Mouse (Mus musculus) C2C12 (cell line): ENCODE data around the gene Sec23b. TPM values are rescaled to one million over a fixed set of nuclear protein-coding genes. Genes with fewer than 3 reads are reported as not detected.

Source experiments
- H3K27me3 ChIP-seq: one replicate; pipeline ENCODE4 v1.6.1; 2011; ENCODE audit not compliant: control insufficient read depth, insufficient read depth, insufficient read length
- H3K36me3 ChIP-seq: one replicate; pipeline ENCODE4 v1.6.1; 2011; ENCODE audit not compliant: control insufficient read depth, insufficient read depth
- H3K4me3 ChIP-seq: one replicate; pipeline ENCODE4 v1.5.1; 2011; ENCODE audit warnings: mild to moderate bottlenecking, control low read depth; ENCODE audit not compliant: poor library complexity, insufficient read depth, severe bottlenecking
- H3K79me2 ChIP-seq: one replicate; pipeline ENCODE4 v1.6.1; 2011; ENCODE audit not compliant: control insufficient read depth, insufficient read depth
- H3K79me3 ChIP-seq: one replicate; pipeline ENCODE4 v1.6.1; 2011; ENCODE audit warnings: low read depth, control low read depth
- H3ac ChIP-seq: one replicate; pipeline ENCODE3; 2011; ENCODE audit warnings: low read depth; ENCODE audit not compliant: control insufficient read depth, insufficient read length
- CEBPB ChIP-seq: IDR thresholded peaks from one replicate; pipeline ENCODE4 v1.6.1; 2011; ENCODE audit warnings: low read depth, mild to moderate bottlenecking, control low read depth, moderate library complexity
- CTCF ChIP-seq: IDR thresholded peaks from one replicate; pipeline ENCODE4 v1.5.1; 2011; ENCODE audit not compliant: control insufficient read depth, insufficient read depth, insufficient read length
- FOSL1 ChIP-seq: IDR thresholded peaks from one replicate; pipeline ENCODE4 v1.8.0; 2011; ENCODE audit warnings: mild to moderate bottlenecking, low read length; ENCODE audit not compliant: poor library complexity, insufficient read depth, severe bottlenecking
- MAX ChIP-seq: IDR thresholded peaks from one replicate; pipeline ENCODE4 v1.6.1; 2011; ENCODE audit warnings: mild to moderate bottlenecking, control low read depth
- MYOD1 ChIP-seq: IDR thresholded peaks from one replicate; pipeline ENCODE4 v1.6.1; 2011; ENCODE audit warnings: low read depth; ENCODE audit not compliant: control insufficient read depth, insufficient read length
- MYOG ChIP-seq: IDR thresholded peaks from one replicate; pipeline ENCODE4 v1.6.1; 2011; ENCODE audit not compliant: control insufficient read depth, insufficient read length; ENCODE audit errors: extremely low read depth
- USF1 ChIP-seq: IDR thresholded peaks from one replicate; pipeline ENCODE4 v1.6.1; 2011; ENCODE audit warnings: low read depth, mild to moderate bottlenecking, control low read depth, moderate library complexity
- polyA plus RNA-seq: library from polyadenylated mRNA; unstranded; fragments of >200 nt; fragmentation: generic; extraction: Trizol; gene quantifications from one replicate; pipeline ENCODE4 v1.2.1, GENCODE M21; 2012; ENCODE audit warnings: missing spikeins

Gene Sec23b
- polyA plus RNA-seq, 1 experiment, result 60.4 TPM

DNA sequence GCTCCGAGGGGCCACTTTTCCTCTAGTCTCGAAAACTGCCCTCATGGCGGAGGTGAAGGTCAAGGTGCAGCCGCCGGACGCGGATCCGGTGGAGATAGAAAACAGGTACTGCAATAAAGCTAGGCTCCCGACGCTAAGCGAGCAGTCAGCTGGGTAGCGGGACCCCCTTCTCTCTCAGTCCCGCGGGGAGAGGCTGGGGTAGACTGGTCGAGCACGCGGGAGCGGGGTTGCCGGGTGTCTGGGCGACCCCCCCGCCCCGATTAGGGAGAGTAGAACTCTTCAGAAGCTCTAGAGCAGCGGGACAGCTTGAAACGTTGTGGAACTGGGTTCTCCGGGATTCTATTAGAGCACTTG is 28.2 kb upstream of the Sec23b start:
- Histone ChIP-seq H3K79me2 (peaks cover 32% of the 10 kb centered on the region), H3ac (peak overlapping the region; percentile 87), H3K36me3 (peaks cover 32% of the 10 kb centered on the region), H3K4me3 (peak overlapping the region; percentile 98), H3K79me3 (peaks cover 23% of the 10 kb centered on the region), H3K27me3 (no peaks in the 10 kb centered on the region)
- TF ChIP-seq MYOG (no peak), MAX (no peak), CTCF (no peak), MYOD1 (no peak), CEBPB (no peak), USF1 (no peak), FOSL1 (no peak)

DNA sequence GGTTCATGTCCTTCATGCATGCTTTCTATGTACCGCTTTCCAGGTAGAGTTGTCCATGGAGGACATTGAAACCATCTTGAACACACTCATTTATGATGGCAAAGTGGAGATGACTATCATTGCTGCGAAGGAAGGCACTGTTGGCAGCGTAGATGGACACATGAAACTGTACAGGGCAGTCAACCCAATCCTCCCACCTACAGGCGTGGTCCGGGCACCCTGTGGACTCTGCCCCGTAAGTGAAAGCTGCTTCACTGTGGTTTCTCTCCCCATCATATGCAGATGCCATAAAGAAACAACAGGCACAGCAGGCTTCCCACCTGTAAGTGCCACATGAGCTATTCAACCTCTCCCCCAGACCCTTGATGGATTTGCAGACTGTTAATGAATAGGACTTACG is 18.9 kb upstream of the Sec23b start:
- no peaks in the 10 kb centered on the region for H3K79me2 ChIP-seq
- H3ac ChIP-seq, result no peak overlapping the region
- no peaks in the 10 kb centered on the region for H3K27me3 ChIP-seq
- no peak overlapping the region for H3K4me3 ChIP-seq
- no peaks in the 10 kb centered on the region for H3K79me3 ChIP-seq
- peaks cover 84% of the 10 kb centered on the region for H3K36me3 ChIP-seq
- no peak for TF ChIP-seq CTCF
- TF ChIP-seq CEBPB, result no peak
- TF ChIP-seq MYOD1, result no peak
- no peak for TF ChIP-seq FOSL1
- TF ChIP-seq MAX, result no peak
- no peak for TF ChIP-seq MYOG
- TF ChIP-seq USF1, result no peak

DNA sequence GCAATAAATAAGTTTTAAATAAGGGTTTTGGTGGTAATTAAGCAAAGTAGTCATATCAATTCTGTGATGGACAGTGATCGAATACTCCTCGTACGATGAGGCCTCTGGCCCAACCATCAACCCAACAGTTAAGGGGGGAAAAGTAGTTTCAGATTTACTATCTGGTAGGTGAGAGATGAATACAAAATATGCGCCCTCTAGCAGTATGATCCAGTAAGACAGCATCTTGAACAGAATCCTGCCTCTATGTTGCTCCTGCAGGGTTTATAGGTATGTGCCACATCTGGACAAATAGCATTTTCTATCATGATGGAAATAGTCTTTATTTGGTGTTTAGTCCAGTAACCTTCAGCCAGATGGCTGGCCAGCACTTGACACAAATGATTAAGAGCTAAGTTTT is 14.8 kb upstream of the Sec23b start:
- no peaks in the 10 kb centered on the region for H3K79me2 ChIP-seq
- H3K79me3 ChIP-seq, result no peaks in the 10 kb centered on the region
- H3ac ChIP-seq, result no peak overlapping the region
- TF ChIP-seq MYOG (no peak), FOSL1 (no peak), CEBPB (no peak), USF1 (no peak), CTCF (no peak), MYOD1 (no peak), MAX (no peak)
- no peak overlapping the region for H3K4me3 ChIP-seq
- peaks cover 71% of the 10 kb centered on the region for H3K36me3 ChIP-seq
- no peaks in the 10 kb centered on the region for H3K27me3 ChIP-seq

DNA sequence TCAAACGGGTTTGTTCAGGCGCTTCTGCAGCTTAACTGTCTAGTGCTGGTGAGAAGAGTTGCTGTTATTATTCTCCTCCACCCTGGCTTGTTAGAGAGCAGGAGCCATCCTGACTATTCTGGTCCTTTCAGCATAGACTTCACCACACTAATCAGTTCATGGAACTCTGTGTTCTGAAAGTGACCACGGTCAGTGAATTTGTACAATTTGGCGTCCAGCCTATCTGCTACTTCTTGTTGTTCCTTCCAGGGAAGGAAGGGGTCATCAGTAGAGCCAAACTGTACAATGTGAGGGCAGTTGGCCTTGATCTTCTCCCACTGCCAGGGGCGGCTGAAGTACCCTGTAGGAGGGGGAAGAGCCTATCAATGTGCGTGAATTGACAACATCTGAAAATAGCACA is 12.4 kb upstream of the Sec23b start:
- H3ac ChIP-seq, result no peak overlapping the region
- no peaks in the 10 kb centered on the region for H3K79me3 ChIP-seq
- no peaks in the 10 kb centered on the region for H3K27me3 ChIP-seq
- H3K36me3 ChIP-seq, result peaks cover 47% of the 10 kb centered on the region
- H3K79me2 ChIP-seq, result no peaks in the 10 kb centered on the region
- TF ChIP-seq MAX, result no peak
- no peak for TF ChIP-seq MYOG
- no peak for TF ChIP-seq MYOD1
- TF ChIP-seq USF1, result no peak
- no peak for TF ChIP-seq CEBPB
- TF ChIP-seq FOSL1, result no peak
- TF ChIP-seq CTCF, result no peak
- H3K4me3 ChIP-seq, result no peak overlapping the region

DNA sequence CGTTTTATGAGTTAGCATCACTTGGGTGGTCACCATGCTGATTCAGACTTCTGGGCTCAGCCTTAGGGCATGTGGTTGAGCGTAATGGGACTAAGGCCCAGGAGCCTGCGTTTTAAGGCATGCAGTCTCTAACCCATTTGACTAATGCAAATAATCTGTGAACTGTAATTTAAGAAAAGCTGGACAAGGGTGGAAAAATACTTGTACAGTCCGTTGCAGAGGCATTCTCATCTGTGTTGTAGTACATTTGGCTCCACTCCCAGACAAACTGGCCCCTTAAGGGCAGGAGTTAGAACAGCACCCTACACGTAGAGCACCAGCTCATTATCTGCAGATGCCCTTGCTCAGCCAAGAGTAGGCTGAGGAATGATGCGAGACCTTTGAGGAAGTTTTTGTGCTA is 11.4 kb upstream of the Sec23b start:
- Histone ChIP-seq H3K4me3 (no peak overlapping the region), H3K27me3 (no peaks in the 10 kb centered on the region), H3K79me2 (no peaks in the 10 kb centered on the region), H3ac (no peak overlapping the region), H3K79me3 (no peaks in the 10 kb centered on the region), H3K36me3 (peaks cover 37% of the 10 kb centered on the region)
- no peak for TF ChIP-seq USF1
- TF ChIP-seq MYOD1, result no peak
- no peak for TF ChIP-seq MAX
- TF ChIP-seq MYOG, result no peak
- TF ChIP-seq FOSL1, result no peak
- no peak for TF ChIP-seq CTCF
- TF ChIP-seq CEBPB, result no peak

DNA sequence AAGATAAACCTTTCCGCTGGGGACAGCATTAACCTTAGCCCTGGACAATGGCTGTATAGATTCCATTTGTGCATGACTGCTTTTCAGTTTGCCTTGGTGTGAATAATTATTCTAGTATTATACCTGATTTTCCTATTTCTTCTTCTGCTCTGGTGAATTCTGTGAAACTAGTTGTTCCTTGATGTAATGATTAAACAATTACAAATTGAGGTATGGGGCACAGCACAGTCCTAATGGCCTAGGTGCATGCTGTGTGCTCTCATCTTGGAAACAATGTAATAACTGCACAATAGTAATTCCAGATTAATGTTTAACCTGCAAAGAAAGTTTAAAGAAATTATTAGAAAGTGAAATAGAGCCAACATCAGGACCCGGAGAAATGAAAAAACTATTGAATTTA is 11.0 kb upstream of the Sec23b start:
- no peaks in the 10 kb centered on the region for H3K79me3 ChIP-seq
- TF ChIP-seq CTCF (no peak), MYOD1 (no peak)
- no peak overlapping the region for H3K4me3 ChIP-seq
- H3K27me3 ChIP-seq, result no peaks in the 10 kb centered on the region
- no peak overlapping the region for H3ac ChIP-seq
- no peaks in the 10 kb centered on the region for H3K79me2 ChIP-seq
- peaks cover 34% of the 10 kb centered on the region for H3K36me3 ChIP-seq
